Mouse (Mus musculus) gastrocnemius, postnatal 14 days (tissue): ENCODE data around the gene Tac4. TPM values are rescaled to one million over a fixed set of nuclear protein-coding genes. Genes with fewer than 3 reads are reported as not detected.
A peak's percentile ranks its signal among the peaks of the same experiment; 100 is the strongest.

Source experiments
- DNase-seq: peaks from one replicate; pipeline ENCODE4 v3.0.0; 2021; ENCODE audit warnings: mixed read lengths
- intact Hi-C: fragments of 180-260 bp; cut with DNase I; formaldehyde crosslinking; loops from one replicate; pipeline ENCODE4 v1.15.1; 2025; ENCODE audit warnings: low total_unique reads
- total RNA-seq, 2 experiments: library from RNA; stranded (reverse); gene quantifications; 2 replicates each; pipeline ENCODE4 v1.2.3; 2021

The Tac4 gene
- total RNA-seq, 2 experiments from 2014 or later: not detected

- intact Hi-C loops: loop anchor here (10.0 kb wide), 1 partner anchor 65 kb away; no protein-coding TSS in a partner anchor
- peak; percentile 98 for DNase-seq
Observed at GRCm38 (mm10) chr11:95309510-95310006, 48.2 kb downstream of the Tac4 start.

GRCm38 (mm10) chr11:95310007-95310647 lies 48.8 kb downstream of the Tac4 start, which contains the start of gene Kat7:
Gene Kat7 (minus strand): TSS chr11:95310246.
- DNase-seq: peak; percentile 96
- intact Hi-C loops: loop anchor here (10.0 kb wide), 1 partner anchor 65 kb away; no protein-coding TSS in a partner anchor

GRCm38 (mm10) chr11:95310648-95311424 lies 49.5 kb downstream of the Tac4 start:
- intact Hi-C loops: loop anchor here (10.0 kb wide), 1 partner anchor 64 kb away; no protein-coding TSS in a partner anchor

GRCm38 (mm10) chr11:95311425-95311807 lies 50.1 kb downstream of the Tac4 start:
- intact Hi-C loops: loop anchor here (10.0 kb wide), 1 partner anchor 63 kb away; no protein-coding TSS in a partner anchor
- no peak for DNase-seq

More at GRCm38 (mm10) chr11:95310648-95311424, 49.5 kb downstream of the Tac4 start:
- no peak for DNase-seq

GRCm38 (mm10) chr11:95315215-95315955 lies 54.1 kb downstream of the Tac4 start:
- DNase-seq: no peak
- intact Hi-C loops: loop anchor here (10.0 kb wide), 1 partner anchor 59 kb away; no protein-coding TSS in a partner anchor

GRCm38 (mm10) chr11:95318116-95318515 lies 56.8 kb downstream of the Tac4 start:
- intact Hi-C loops: loop anchor here (10.0 kb wide), 1 partner anchor 57 kb away; no protein-coding TSS in a partner anchor
- DNase-seq: no peak

Other genes with a start within 250 kb of the Tac4 start
- gene Pdk2, start 220.2 kb upstream of the Tac4 start, total RNA-seq: 100 to 1,000 TPM; 330 to 344 TPM
- gene Itga3, start 184.7 kb upstream of the Tac4 start, total RNA-seq: 1 to 10 TPM; 3.5 to 4.0 TPM
- gene Dlx3, start 141.4 kb upstream of the Tac4 start, total RNA-seq: not detected
- not detected for gene Dlx4, start 115.3 kb upstream of the Tac4 start, total RNA-seq
- gene Kat7, start 48.7 kb downstream of the Tac4 start, total RNA-seq: 10 to 100 TPM; 21.7 to 24.4 TPM
- gene Fam117a, start 75.5 kb downstream of the Tac4 start, total RNA-seq: 1 to 10 TPM; 4.4 to 6.5 TPM
- gene Slc35b1, start 123.2 kb downstream of the Tac4 start, total RNA-seq: 10 to 100 TPM; 36.6 to 37.8 TPM
- 100 to 1,000 TPM; 173 to 190 TPM for gene Spop, start 152.6 kb downstream of the Tac4 start, total RNA-seq